Mouse (Mus musculus) MEL (cell line): ENCODE data around the gene Txnrd2. TPM values are rescaled to one million over a fixed set of nuclear protein-coding genes. Genes with fewer than 3 reads are reported as not detected.

Experiments used
- DNase-seq: peaks from one replicate; pipeline ENCODE4 v3.0.0; 2011; ENCODE audit warnings: low read depth, low spot score
- H3K27ac ChIP-seq: 2 replicates; pipeline ENCODE4 v1.5.1; 2012; ENCODE audit warnings: low read depth, mild to moderate bottlenecking, control low read depth, low read length, moderate library complexity; ENCODE audit not compliant: control insufficient read depth
- H3K27me3 ChIP-seq, 2 experiments: fragments of 150-350 bp in 1 of 2; sonication (generic) in 1 of 2; 2 replicates each; pipeline ENCODE4 v1.6.1; 2012; ENCODE audit warnings: low read length in 2 of 2, mild to moderate bottlenecking in 2 of 2, improper control_type of control experiment in 1 of 2, moderate library complexity in 1 of 2; ENCODE audit not compliant: insufficient read depth in 2 of 2, control insufficient read depth in 1 of 2
- H3K36me3 ChIP-seq, 2 experiments: 2 replicates each; pipeline ENCODE4 v1.6.1; 2012 to 2014; ENCODE audit warnings: low read length in 2 of 2, improper control_type of control experiment in 1 of 2, inconsistent platforms in 1 of 2, mild to moderate bottlenecking in 1 of 2; ENCODE audit not compliant: insufficient read depth in 2 of 2, control insufficient read depth in 1 of 2
- H3K4me1 ChIP-seq, 2 experiments: fragments of 150-350 bp in 1 of 2; sonication (generic) in 1 of 2; 2 replicates each; pipeline ENCODE4 v1.6.1; 2012; ENCODE audit warnings: low read length in 2 of 2, improper control_type of control experiment in 1 of 2, mild to moderate bottlenecking in 1 of 2; ENCODE audit not compliant: insufficient read depth in 2 of 2, control insufficient read depth in 1 of 2
- H3K4me3 ChIP-seq, 2 experiments: fragments of 150-350 bp in 1 of 2; sonication (generic) in 1 of 2; 2 replicates each; pipeline ENCODE4 v1.5.1; 2012; ENCODE audit warnings: low read depth in 2 of 2, low read length in 2 of 2, mild to moderate bottlenecking in 2 of 2, moderate library complexity in 2 of 2, control low read depth in 1 of 2, improper control_type of control experiment in 1 of 2; ENCODE audit not compliant: control insufficient read depth in 1 of 2, insufficient read depth in 1 of 2
- H3K79me2 ChIP-seq: 2 replicates; pipeline ENCODE4 v1.6.1; 2012; ENCODE audit warnings: mild to moderate bottlenecking, low read length, moderate library complexity; ENCODE audit not compliant: control insufficient read depth, poor library complexity, insufficient read depth
- H3K9ac ChIP-seq: 2 replicates; pipeline ENCODE4 v1.6.1; 2012; ENCODE audit warnings: low read depth, mild to moderate bottlenecking, control low read depth, low read length, moderate library complexity; ENCODE audit not compliant: control insufficient read depth, poor library complexity, severe bottlenecking
- H3K9me3 ChIP-seq: fragments of 150-350 bp; sonication (generic); replicated peaks from 2 replicates; pipeline ENCODE4 v1.6.1; 2012; ENCODE audit warnings: mild to moderate bottlenecking, low read length, improper control_type of control experiment, moderate library complexity; ENCODE audit not compliant: insufficient read depth
- BHLHE40 ChIP-seq: IDR thresholded peaks from 2 replicates; pipeline ENCODE4 v1.6.1; 2012; ENCODE audit warnings: low read depth, mild to moderate bottlenecking, inconsistent platforms, low read length, improper control_type of control experiment, borderline replicate concordance
- CHD1 ChIP-seq: IDR thresholded peaks from 2 replicates; pipeline ENCODE4 v1.6.1; 2012; ENCODE audit warnings: low read depth, mild to moderate bottlenecking, inconsistent platforms, low read length, improper control_type of control experiment
- CTCF ChIP-seq, 3 experiments: IDR thresholded peaks in 2 of 3; conservative IDR thresholded peaks in 1 of 3; 2 replicates each; pipeline ENCODE4 v1.5.1; 2011 to 2012; ENCODE audit warnings: low read length in 3 of 3, low read depth in 2 of 3, mild to moderate bottlenecking in 2 of 3, improper control_type of control experiment in 1 of 3, inconsistent platforms in 1 of 3, mixed read lengths in 1 of 3, moderate library complexity in 1 of 3; ENCODE audit not compliant: control insufficient read depth in 1 of 3, insufficient read depth in 1 of 3, poor library complexity in 1 of 3, severe bottlenecking in 1 of 3
- ELF1 ChIP-seq: IDR thresholded peaks from 2 replicates; pipeline ENCODE4 v1.6.1; 2014; ENCODE audit warnings: low read depth, mild to moderate bottlenecking, inconsistent platforms, low read length, improper control_type of control experiment, moderate library complexity
- EP300 ChIP-seq, 2 experiments: IDR thresholded peaks; 2 replicates each; pipeline ENCODE4 v1.6.1; 2011; ENCODE audit warnings: improper control_type of control experiment in 2 of 2, low read length in 2 of 2, low read depth in 1 of 2, mild to moderate bottlenecking in 1 of 2
- ETS1 ChIP-seq: IDR thresholded peaks from 2 replicates; pipeline ENCODE4 v1.6.1; 2012; ENCODE audit warnings: low read depth, mild to moderate bottlenecking, inconsistent platforms, low read length, improper control_type of control experiment, moderate library complexity
- GATA1 ChIP-seq: IDR thresholded peaks from 2 replicates; pipeline ENCODE4 v1.6.1; 2011; ENCODE audit warnings: low read depth, low read length, improper control_type of control experiment
- HCFC1 ChIP-seq: IDR thresholded peaks from 2 replicates; pipeline ENCODE4 v1.6.1; 2012; ENCODE audit warnings: low read depth, mild to moderate bottlenecking, inconsistent platforms, low read length, improper control_type of control experiment, moderate library complexity
- KAT2A ChIP-seq: conservative IDR thresholded peaks from 2 replicates; pipeline ENCODE4 v1.6.1; 2012; ENCODE audit warnings: low read depth, low read length, improper control_type of control experiment, inconsistent platforms
- MAFK ChIP-seq: IDR thresholded peaks from 2 replicates; pipeline ENCODE4 v1.6.1; 2011; ENCODE audit warnings: low read depth, mild to moderate bottlenecking, low read length, improper control_type of control experiment, borderline replicate concordance
- MAZ ChIP-seq: IDR thresholded peaks from 2 replicates; pipeline ENCODE4 v1.6.1; 2012; ENCODE audit warnings: low read depth, mild to moderate bottlenecking, inconsistent platforms, low read length, improper control_type of control experiment
- MEF2A ChIP-seq: IDR thresholded peaks from 2 replicates; pipeline ENCODE4 v1.6.1; 2014; ENCODE audit warnings: low read depth, mild to moderate bottlenecking, inconsistent platforms, low read length, improper control_type of control experiment; ENCODE audit not compliant: poor library complexity, insufficient replicate concordance, severe bottlenecking; ENCODE audit errors: extremely low read depth
- MYB ChIP-seq: IDR thresholded peaks from 2 replicates; pipeline ENCODE4 v1.6.1; 2011; ENCODE audit warnings: mild to moderate bottlenecking, low read depth, low read length, improper control_type of control experiment
- MYC ChIP-seq: IDR thresholded peaks from 2 replicates; pipeline ENCODE4 v1.6.1; 2011; ENCODE audit warnings: low read depth, mild to moderate bottlenecking, low read length, improper control_type of control experiment, moderate library complexity
- NELFE ChIP-seq: IDR thresholded peaks from 2 replicates; pipeline ENCODE4 v1.6.1; 2011; ENCODE audit warnings: low read depth, low read length, improper control_type of control experiment
- NRF1 ChIP-seq: IDR thresholded peaks from 2 replicates; pipeline ENCODE4 v1.6.1; 2014; ENCODE audit warnings: low read depth, mild to moderate bottlenecking, inconsistent platforms, low read length, improper control_type of control experiment, moderate library complexity; ENCODE audit not compliant: poor library complexity, insufficient read depth, severe bottlenecking
- POLR2AphosphoS2 ChIP-seq: IDR thresholded peaks from 2 replicates; pipeline ENCODE4 v1.6.1; 2011; ENCODE audit warnings: low read length, improper control_type of control experiment
- RAD21 ChIP-seq: IDR thresholded peaks from 2 replicates; pipeline ENCODE4 v1.6.1; 2011; ENCODE audit warnings: mild to moderate bottlenecking, low read depth, low read length, improper control_type of control experiment
- RCOR1 ChIP-seq: IDR thresholded peaks from 2 replicates; pipeline ENCODE4 v1.6.1; 2012; ENCODE audit warnings: low read depth, mild to moderate bottlenecking, inconsistent platforms, low read length, improper control_type of control experiment
- SIN3A ChIP-seq: IDR thresholded peaks from 2 replicates; pipeline ENCODE4 v1.6.1; 2012; ENCODE audit warnings: low read length, improper control_type of control experiment, inconsistent platforms
- TBP ChIP-seq: IDR thresholded peaks from 2 replicates; pipeline ENCODE4 v1.8.0; 2011; ENCODE audit warnings: low read depth, low read length, improper control_type of control experiment
- UBTF ChIP-seq: IDR thresholded peaks from 2 replicates; pipeline ENCODE4 v1.6.1; 2012; ENCODE audit warnings: low read depth, mild to moderate bottlenecking, inconsistent platforms, low read length, improper control_type of control experiment, moderate library complexity, borderline replicate concordance; ENCODE audit not compliant: insufficient read depth
- USF1 ChIP-seq: IDR thresholded peaks from 2 replicates; pipeline ENCODE4 v1.6.1; 2014; ENCODE audit warnings: low read depth, mild to moderate bottlenecking, inconsistent platforms, low read length, improper control_type of control experiment, moderate library complexity
- USF2 ChIP-seq, 2 experiments: IDR thresholded peaks; 2 replicates each; pipeline ENCODE4 v1.6.1; 2011 to 2012; ENCODE audit warnings: improper control_type of control experiment in 2 of 2, low read length in 2 of 2, borderline replicate concordance in 1 of 2, inconsistent platforms in 1 of 2, low read depth in 1 of 2, mild to moderate bottlenecking in 1 of 2; ENCODE audit not compliant: insufficient read depth in 1 of 2
- ZC3H11A ChIP-seq: IDR thresholded peaks from 2 replicates; pipeline ENCODE4 v1.6.1; 2012; ENCODE audit warnings: low read depth, mild to moderate bottlenecking, inconsistent platforms, low read length, improper control_type of control experiment
- ZKSCAN1 ChIP-seq: IDR thresholded peaks from 2 replicates; pipeline ENCODE4 v1.6.1; 2012; ENCODE audit warnings: low read depth, mild to moderate bottlenecking, inconsistent platforms, low read length, improper control_type of control experiment, moderate library complexity
- polyA plus RNA-seq, 2 experiments: library from polyadenylated mRNA; stranded (reverse) in 1 of 2; unstranded in 1 of 2; fragments of >175 nt in 1 of 2; fragments of >200 nt in 1 of 2; gene quantifications; 2 replicates each; pipeline versions ENCODE4 v1.2.1 to v1.2.4; 2012; ENCODE audit warnings: low replicate concordance in 2 of 2, low read depth in 1 of 2; ENCODE audit not compliant: insufficient read length in 2 of 2, insufficient read depth in 1 of 2, missing spikeins in 1 of 2
- total RNA-seq: library from RNA; depleted of rRNA; stranded (reverse); fragments of 300-350 nt; gene quantifications from 2 replicates; pipeline ENCODE4 v1.2.3, GENCODE M21; 2012

Txnrd2 gene
- total and polyA plus RNA-seq, 3 experiments = 31.2 to 46.8 TPM; not detected in 1

GRCm38 (mm10) chr16:18428516-18429042 is 2.4 kb downstream of the Txnrd2 start (continued):
- TF ChIP-seq USF2 (IDR thresholded peaks at IDR 0.05; ENCODE audit: borderline replicate concordance in 1 of 2, insufficient read depth in 1 of 2, low read depth in 1 of 2, low read length in 2 of 2) (no peak), POLR2AphosphoS2 (no peak), SIN3A (peak; percentile 59; the same call in 1 of the 2 replicates), BHLHE40 (no peak)
- TF ChIP-seq, all 39 proteins: peak for 19

DNA sequence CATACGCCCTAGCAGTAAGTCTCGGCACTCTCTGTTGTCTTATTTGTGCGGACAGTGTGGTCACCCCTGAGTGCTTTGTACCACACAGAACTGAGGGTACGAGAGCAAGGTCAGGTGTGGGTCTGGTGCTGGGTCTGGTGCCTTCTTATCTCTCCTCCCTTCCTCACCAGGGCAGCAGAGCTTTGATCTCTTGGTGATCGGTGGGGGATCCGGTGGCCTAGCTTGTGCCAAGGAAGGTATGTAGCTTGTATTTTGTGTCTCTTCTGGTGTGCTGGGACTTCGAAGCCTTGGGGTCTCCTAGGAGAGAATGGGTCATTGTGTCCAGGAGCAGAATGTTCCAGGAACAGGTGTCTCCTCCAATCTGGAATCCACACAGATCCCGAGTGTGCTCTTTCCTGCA is 3.5 kb downstream of the Txnrd2 start:
- DNase-seq = no peak
- peaks cover 28% of the 10 kb centered on the region for H3K79me2 ChIP-seq
- H3K27me3 ChIP-seq = no peaks in the 10 kb centered on the region
- TF ChIP-seq MEF2A (no peak), MYB (no peak), NELFE (no peak), MAFK (no peak), CTCF (IDR thresholded peaks at IDR 0.05 in 2 of 3, conservative IDR thresholded peaks at IDR 0.05 in 1 of 3; ENCODE audit: control insufficient read depth in 1 of 3, insufficient read depth in 1 of 3, low read depth in 2 of 3, low read length in 3 of 3, poor library complexity in 1 of 3, severe bottlenecking in 1 of 3) (no peak), USF2 (IDR thresholded peaks at IDR 0.05; ENCODE audit: borderline replicate concordance in 1 of 2, insufficient read depth in 1 of 2, low read depth in 1 of 2, low read length in 2 of 2) (no peak)
- peak overlapping the region; percentile 36 to 46 for H3K4me3 ChIP-seq
- no peaks in the 10 kb centered on the region for H3K9me3 ChIP-seq
- H3K4me1 ChIP-seq = peaks cover 35 to 42% of the 10 kb centered on the region in 2 experiments
- peak overlapping the region; percentile 93 for H3K27ac ChIP-seq
- H3K9ac ChIP-seq = peak overlapping the region; percentile 62
- H3K36me3 ChIP-seq = peaks cover 0 to 43% of the 10 kb centered on the region in 2 experiments; a peak in 2 of 4 replicates

GRCm38 (mm10) chr16:18430641-18431212 is 4.5 kb downstream of the Txnrd2 start:
- Histone ChIP-seq H3K9me3 (no peaks in the 10 kb centered on the region), H3K9ac (no peak overlapping the region), H3K4me3 (no peak overlapping the region; a peak in 1 of 4 replicates), H3K27me3 (no peaks in the 10 kb centered on the region), H3K36me3 (peaks cover 0 to 39% of the 10 kb centered on the region in 2 experiments; a peak in 3 of 4 replicates), H3K27ac (peak overlapping the region; percentile 41), H3K4me1 (peaks cover 35 to 38% of the 10 kb centered on the region in 2 experiments), H3K79me2 (peaks cover 22% of the 10 kb centered on the region)
- peak; percentile 70 for DNase-seq
- TF ChIP-seq MYC (no peak), ETS1 (0 out of 2 replicates have a peak, but pooled peaks have one; percentile 45), POLR2AphosphoS2 (no peak), GATA1 (peak; percentile 43; the same call in 1 of the 2 replicates), UBTF (no peak), EP300 (IDR thresholded peaks at IDR 0.05; ENCODE audit: low read depth in 1 of 2, low read length in 2 of 2) (peak; percentile 70 to 83), MYB (no peak; the same call in 1 of the 2 replicates), NRF1 (no peak), MAZ (no peak), ELF1 (no peak), USF2 (IDR thresholded peaks at IDR 0.05; ENCODE audit: borderline replicate concordance in 1 of 2, insufficient read depth in 1 of 2, low read depth in 1 of 2, low read length in 2 of 2) (no peak), HCFC1 (no peak), RAD21 (no peak), TBP (no peak), ZKSCAN1 (no peak), USF1 (no peak), KAT2A (no peak), CHD1 (no peak), SIN3A (peak; percentile 56), RCOR1 (no peak; the same call in 1 of the 2 replicates), ZC3H11A (no peak)
